Mouse (Mus musculus) spleen, adult 2 months (tissue): ENCODE results near the gene Tecpr2. TPM values are rescaled to one million over a fixed set of nuclear protein-coding genes. Genes with fewer than 3 reads are reported as not detected.

ENCODE experiments used
- DNase-seq, 2 experiments: peaks; one replicate each; pipeline versions ENCODE4 v3.0.0 to v3.0.0-alpha.2; 2012 to 2021; ENCODE audit warnings: low spot score in 2 of 2, low read depth in 1 of 2
- H3K27ac ChIP-seq: fragments of 200-500 bp; 2 replicates; pipeline ENCODE4 v1.5.1; 2012; ENCODE audit warnings: low read length, inconsistent platforms; ENCODE audit not compliant: insufficient read depth
- H3K27me3 ChIP-seq: fragments of 200-500 bp; 2 replicates; pipeline ENCODE4 v1.6.1; 2012; ENCODE audit warnings: mild to moderate bottlenecking, moderate library complexity, low read length, inconsistent platforms; ENCODE audit not compliant: control insufficient read depth, insufficient read depth
- H3K36me3 ChIP-seq: fragments of 200-500 bp; 2 replicates; pipeline ENCODE4 v1.6.1; 2012; ENCODE audit warnings: mild to moderate bottlenecking, low read length, inconsistent platforms; ENCODE audit not compliant: control insufficient read depth, insufficient read depth
- H3K4me1 ChIP-seq: fragments of 200-500 bp; 2 replicates; pipeline ENCODE4 v1.6.1; 2011; ENCODE audit warnings: inconsistent platforms; ENCODE audit not compliant: control insufficient read depth, insufficient read depth, insufficient read length
- H3K4me3 ChIP-seq: fragments of 200-500 bp; 2 replicates; pipeline ENCODE4 v1.5.1; 2011; ENCODE audit warnings: mild to moderate bottlenecking, inconsistent platforms; ENCODE audit not compliant: insufficient read depth, insufficient read length; ENCODE audit errors: extremely low read depth
- CTCF ChIP-seq: fragments of 200-500 bp; IDR thresholded peaks from 2 replicates; pipeline ENCODE4 v1.5.1; 2011; ENCODE audit warnings: mild to moderate bottlenecking, inconsistent platforms; ENCODE audit not compliant: insufficient read depth, insufficient read length, insufficient replicate concordance; ENCODE audit errors: extremely low read depth
- POLR2A ChIP-seq: fragments of 200-500 bp; IDR thresholded peaks from 2 replicates; pipeline ENCODE4 v1.6.1; 2011; ENCODE audit warnings: low read depth, low read length, inconsistent platforms
- WGBS: fragments of 180-500 bp; shearing (Covaris S2); methylation state at CpG from one replicate; pipeline ENCODE4 v1.1.7; 2018; 5-methylcytosine and 5-hydroxymethylcytosine counted together
- polyA plus RNA-seq: library from polyadenylated mRNA; depleted of rRNA; stranded (reverse); fragments of >200 nt; gene quantifications from 2 replicates; pipeline ENCODE4 v1.2.3, GENCODE M21; 2012

Tecpr2 gene
- polyA plus RNA-seq, 1 experiment: 4.0 TPM

GRCm38 (mm10) chr12:111000956-111001355 is 111.9 kb downstream of the Tecpr2 start:
- H3K4me3 ChIP-seq: no peak overlapping the region
- no peaks in the 10 kb centered on the region for H3K36me3 ChIP-seq
- no peaks in the 10 kb centered on the region for H3K4me1 ChIP-seq
- no peak overlapping the region for H3K27ac ChIP-seq
- H3K27me3 ChIP-seq: no peaks in the 10 kb centered on the region
- TF ChIP-seq POLR2A: no peak
- TF ChIP-seq CTCF: no peak
- 95% methylated on average over 7 of the region's 7 CpGs for WGBS
- DNase-seq: no peak

GRCm38 (mm10) chr12:111004142-111004541 is 115.1 kb downstream of the Tecpr2 start:
- DNase-seq: no peak
- 76% methylated on average over 9 of the region's 9 CpGs for WGBS
- Histone ChIP-seq H3K27ac (no peak overlapping the region), H3K27me3 (no peaks in the 10 kb centered on the region), H3K4me3 (no peak overlapping the region), H3K4me1 (peaks cover 5% of the 10 kb centered on the region; the same call in 1 of the 2 replicates), H3K36me3 (no peaks in the 10 kb centered on the region)
- TF ChIP-seq POLR2A (no peak), CTCF (no peak)

- 87% methylated on average over 6 of the region's 6 CpGs for WGBS
- no peak for DNase-seq
Measured at GRCm38 (mm10) chr12:111005803-111006202, 116.7 kb downstream of the Tecpr2 start.

GRCm38 (mm10) chr12:111006339-111006738 is 117.3 kb downstream of the Tecpr2 start:
- no peak for DNase-seq
- Histone ChIP-seq H3K36me3 (no peaks in the 10 kb centered on the region), H3K4me3 (no peak overlapping the region), H3K27me3 (no peaks in the 10 kb centered on the region), H3K4me1 (peaks cover 5% of the 10 kb centered on the region; the same call in 1 of the 2 replicates), H3K27ac (no peak overlapping the region)
- TF ChIP-seq POLR2A (no peak), CTCF (no peak)
- WGBS: 98% methylated on average over 5 of the region's 5 CpGs

More at GRCm38 (mm10) chr12:111005803-111006202, 116.7 kb downstream of the Tecpr2 start:
- Histone ChIP-seq H3K27me3 (no peaks in the 10 kb centered on the region), H3K4me3 (no peak overlapping the region), H3K36me3 (no peaks in the 10 kb centered on the region), H3K27ac (no peak overlapping the region), H3K4me1 (peaks cover 5% of the 10 kb centered on the region; the same call in 1 of the 2 replicates)
- TF ChIP-seq POLR2A (no peak), CTCF (no peak)

GRCm38 (mm10) chr12:111007134-111008103 is 118.4 kb downstream of the Tecpr2 start:
- no peak overlapping the region for H3K27ac ChIP-seq

GRCm38 (mm10) chr12:111008500-111009490 is 119.7 kb downstream of the Tecpr2 start:
- no peak overlapping the region for H3K27ac ChIP-seq
- 82% methylated on average over 11 of the region's 11 CpGs for WGBS

More at GRCm38 (mm10) chr12:111007134-111008103, 118.4 kb downstream of the Tecpr2 start:
- Histone ChIP-seq H3K27me3 (no peaks in the 10 kb centered on the region), H3K4me1 (peaks cover 5% of the 10 kb centered on the region; the same call in 1 of the 2 replicates), H3K36me3 (no peaks in the 10 kb centered on the region), H3K4me3 (no peak overlapping the region)
- no peak for TF ChIP-seq POLR2A
- no peak for TF ChIP-seq CTCF
- 40% methylated on average over 14 of the region's 14 CpGs for WGBS
- DNase-seq: peak; percentile 20 to 59

More at GRCm38 (mm10) chr12:111008500-111009490, 119.7 kb downstream of the Tecpr2 start:
- Histone ChIP-seq H3K36me3 (no peaks in the 10 kb centered on the region), H3K4me1 (peaks cover 5% of the 10 kb centered on the region; the same call in 1 of the 2 replicates), H3K4me3 (no peak overlapping the region), H3K27me3 (no peaks in the 10 kb centered on the region)
- no peak for DNase-seq
- TF ChIP-seq POLR2A (no peak), CTCF (no peak)
